Mouse (Mus musculus): ENCODE results near the gene Sec24a. TPM values are rescaled to one million over a fixed set of nuclear protein-coding genes. Genes with fewer than 3 reads are reported as not detected.
A peak's percentile ranks its signal among the peaks of the same experiment; 100 is the strongest.
"Not testable (repeated sequence)": the region's sequence is repeated elsewhere in the genome, so short reads cannot be mapped to it uniquely, and the experiment has no call there.

The Sec24a gene
- total RNA-seq (2021): 10 to 100 TPM; 22.4 to 22.8 TPM

DNA sequence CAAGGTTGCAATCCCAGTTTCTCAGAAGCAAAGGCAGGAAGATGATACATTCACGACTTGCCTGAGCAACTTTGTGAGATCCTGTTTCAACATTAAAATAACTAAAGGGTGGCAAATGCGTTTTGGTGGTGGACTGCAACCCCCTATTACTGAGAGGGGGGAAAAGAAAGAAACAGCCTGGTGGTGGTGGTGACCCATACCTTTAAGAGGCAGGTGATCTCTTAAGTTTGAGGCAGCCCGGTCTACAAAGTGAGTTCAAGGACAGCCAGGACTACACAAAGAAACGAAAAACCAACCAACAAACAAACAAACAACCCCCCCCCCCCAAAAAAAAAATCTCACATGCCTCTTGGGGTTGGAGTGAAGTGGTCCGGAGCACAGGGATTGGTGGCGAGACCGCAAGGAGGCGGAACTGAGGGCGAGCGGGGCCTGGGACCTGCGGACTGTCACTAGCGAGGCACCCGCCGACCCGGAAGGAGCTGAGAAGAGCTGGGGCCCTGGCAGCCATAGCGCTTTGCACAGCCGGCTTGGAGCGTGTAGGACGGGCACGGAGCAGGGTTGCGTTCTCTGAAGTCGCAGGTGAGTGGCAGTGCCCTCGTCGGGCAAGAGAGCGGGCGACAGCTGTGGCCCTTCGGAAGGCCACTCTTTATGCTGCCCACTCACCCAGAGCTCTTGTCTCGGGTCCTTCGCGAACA lies at the start of gene Sec24a, which contains the start of gene Sar1b:
Gene Sec24a (minus strand): TSS at position 422 of the 695 bp plus-strand sequence.
Gene Sar1b (plus strand): TSS at position 475 of the 695 bp plus-strand sequence.
- peak; percentile 88 to 90 for DNase-seq
- intact Hi-C loops (cut with DNase I): no loop called here

DNA sequence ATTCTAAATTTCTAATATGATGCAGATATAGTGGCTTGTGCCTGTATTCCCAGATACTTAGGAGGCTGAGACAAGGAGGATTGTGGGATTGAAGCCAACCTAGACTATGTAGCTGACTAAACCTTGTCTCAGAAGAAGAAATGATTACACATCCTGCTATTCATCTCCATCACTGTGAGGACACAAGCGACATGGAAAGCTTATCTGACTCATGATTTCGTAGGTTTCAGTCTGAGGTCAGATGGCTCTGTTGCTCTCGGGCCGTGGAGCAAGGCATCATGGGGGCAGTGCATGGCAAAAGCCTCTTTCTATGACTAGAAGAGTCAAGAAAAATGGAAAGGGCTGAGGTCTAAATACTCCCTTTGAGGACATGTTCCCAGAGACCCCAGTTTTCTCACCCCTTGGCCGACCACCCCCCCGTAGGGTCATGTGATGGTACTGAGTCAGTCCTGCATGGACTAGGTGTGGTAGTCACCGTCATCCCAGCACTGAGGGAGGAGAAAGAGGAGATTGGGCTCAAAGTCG lies 48.6 kb upstream of the Sec24a start:
- no peak for DNase-seq
- intact Hi-C loops (cut with DNase I): no loop called here

GRCm38 (mm10) chr11:51811230-51811629 lies 47.8 kb upstream of the Sec24a start:
- intact Hi-C loops (cut with DNase I): no loop called here

DNA sequence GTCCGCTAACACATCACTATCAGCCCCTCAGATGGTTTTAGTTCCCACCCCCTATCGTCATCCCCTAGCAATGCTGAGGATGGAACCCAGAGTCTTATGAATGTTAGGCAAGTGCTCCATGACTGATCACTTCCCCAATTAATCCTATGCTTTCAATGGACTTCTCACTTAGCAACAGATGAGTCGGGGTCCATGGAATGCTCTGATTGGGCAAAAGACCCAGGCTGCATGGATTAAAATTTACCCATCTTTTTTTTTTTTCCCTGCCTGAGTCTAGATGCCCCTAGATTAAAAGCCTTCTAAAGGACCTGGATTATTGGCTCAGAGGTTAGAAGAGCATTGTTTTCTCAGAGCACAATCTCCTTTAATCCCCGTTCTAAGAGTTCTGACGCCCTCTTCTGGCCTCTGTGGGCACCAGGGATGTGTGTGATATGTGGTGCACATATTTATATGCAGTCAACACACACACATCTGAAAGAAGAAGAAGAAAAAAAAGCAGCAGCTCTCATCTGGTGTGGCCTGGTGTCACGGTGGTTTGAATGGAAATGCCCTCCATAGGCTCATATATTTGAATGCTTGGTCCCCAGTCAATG lies 46.3 kb upstream of the Sec24a start:
- peak; percentile 33 to 44 for DNase-seq
- intact Hi-C loops (cut with DNase I): no loop called here

More at GRCm38 (mm10) chr11:51811230-51811629, 47.8 kb upstream of the Sec24a start:
- DNase-seq: no peak

GRCm38 (mm10) chr11:51807108-51807879 lies 43.9 kb upstream of the Sec24a start:
- intact Hi-C loops (cut with DNase I): no loop called here
- no peak for DNase-seq

DNA sequence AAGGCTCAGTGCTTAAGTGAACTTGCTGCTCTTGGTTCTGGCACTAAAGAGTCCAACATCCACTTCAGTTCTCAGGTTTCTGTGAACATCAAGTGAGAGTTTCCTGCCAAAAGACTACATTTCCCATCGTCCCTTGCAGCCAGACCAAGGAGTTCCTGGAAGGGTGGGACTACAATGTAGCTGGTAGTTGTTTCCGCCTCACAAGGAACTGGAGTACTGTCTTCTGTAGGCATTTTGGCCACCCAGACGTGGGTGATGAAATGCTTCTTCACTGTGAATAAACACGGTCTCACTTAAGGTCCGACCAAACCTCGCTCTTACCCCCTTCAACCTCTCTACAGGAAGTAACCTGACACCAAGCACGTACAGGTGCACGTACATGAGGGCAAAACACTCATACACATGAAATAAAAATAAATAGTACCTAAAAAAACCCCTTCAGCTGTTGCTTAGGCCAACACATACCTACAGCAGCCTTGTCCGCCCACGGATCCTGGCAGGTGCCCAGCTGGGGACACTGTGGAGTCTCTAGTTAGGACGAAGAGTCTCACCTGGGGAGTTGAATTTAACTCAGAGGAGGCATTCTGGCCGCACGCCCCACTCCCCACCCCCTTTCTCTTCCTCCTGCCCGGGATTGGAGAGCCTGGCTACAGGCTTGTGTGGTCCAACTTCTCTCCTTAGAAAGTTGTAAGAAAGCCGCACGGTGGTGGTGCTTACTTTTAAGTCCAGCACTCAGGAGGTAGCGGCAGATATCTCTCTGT lies 42.0 kb upstream of the Sec24a start:
- peak; percentile 80 to 85 for DNase-seq
- intact Hi-C loops (cut with DNase I): no loop called here

DNA sequence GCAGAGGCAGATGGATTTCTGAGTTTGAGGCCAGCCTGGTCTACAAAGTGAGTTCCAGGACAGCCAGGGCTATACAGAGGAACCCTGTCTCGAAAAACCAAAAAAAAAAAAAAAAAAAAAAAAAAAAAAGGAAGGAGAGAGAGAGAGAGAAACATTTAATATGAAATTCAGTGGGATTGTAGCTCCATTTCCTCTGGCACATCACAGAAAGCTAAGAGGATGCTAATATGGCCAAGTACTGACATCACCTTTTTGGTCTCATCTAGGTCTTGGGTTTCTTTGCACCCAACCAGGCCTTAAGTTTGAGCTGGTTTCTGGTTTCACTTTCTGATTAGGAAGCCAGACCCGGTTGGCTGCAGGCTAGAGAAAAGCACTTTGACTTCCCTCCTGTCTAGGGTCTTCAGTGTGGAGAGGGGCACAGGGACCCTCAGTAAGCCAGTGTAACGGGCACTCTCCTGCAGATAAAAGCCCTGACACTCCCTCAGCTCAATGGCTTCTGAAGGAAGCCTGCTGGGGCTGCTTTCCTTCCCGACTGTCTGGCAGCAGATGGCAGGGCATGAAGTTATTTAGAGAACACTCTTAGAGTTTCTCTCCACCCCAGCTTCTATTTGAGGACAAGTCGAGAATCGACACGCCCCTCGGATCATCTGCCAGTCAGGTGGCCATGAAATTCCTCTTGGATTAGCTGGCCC lies 37.3 kb upstream of the Sec24a start:
- intact Hi-C loops (cut with DNase I): no loop called here
- peak; percentile 55 to 64 for DNase-seq

DNA sequence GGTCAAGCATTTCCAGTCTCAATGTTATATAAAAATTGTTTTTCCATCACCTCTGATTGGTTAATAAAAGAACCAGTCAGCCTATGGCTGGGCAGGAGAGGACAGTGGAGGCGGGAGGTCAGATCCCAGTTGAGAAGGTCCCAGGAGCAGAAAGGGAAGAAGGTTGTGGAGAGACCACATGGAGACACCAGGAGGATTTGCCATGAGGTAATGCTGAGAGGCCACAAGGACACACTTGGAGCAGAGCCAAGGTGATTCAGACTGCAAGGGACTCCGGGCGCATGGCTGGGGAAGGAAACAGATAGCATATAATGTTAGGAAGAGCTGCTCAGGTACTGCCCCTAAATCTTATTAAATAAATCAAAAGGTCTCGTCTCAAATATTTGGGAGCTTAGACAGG lies 32.8 kb upstream of the Sec24a start:
- peak; percentile 37 to 41 for DNase-seq
- intact Hi-C loops (cut with DNase I): no loop called here

DNA sequence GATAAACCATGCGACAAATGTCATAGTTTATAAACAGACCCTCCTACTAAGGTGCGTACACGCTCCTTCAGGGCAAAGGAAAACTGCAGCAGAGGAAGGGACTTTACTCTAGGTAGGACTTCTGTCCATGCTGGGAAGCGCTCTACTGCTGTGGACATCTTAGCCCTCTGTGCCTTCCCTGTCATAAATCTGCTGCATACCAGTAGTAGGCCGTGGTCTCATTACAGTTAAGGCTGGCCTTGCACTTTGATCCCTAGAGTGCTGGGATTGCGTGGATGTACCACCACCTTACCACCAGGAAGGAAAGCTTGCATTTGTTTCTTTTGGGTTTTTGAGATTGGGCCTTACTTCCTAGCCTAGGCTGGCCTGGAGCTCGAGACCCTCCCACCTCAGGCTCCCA lies 27.2 kb upstream of the Sec24a start:
- intact Hi-C loops (cut with DNase I): no loop called here
- no peak for DNase-seq

GRCm38 (mm10) chr11:51789735-51790134 lies 26.3 kb upstream of the Sec24a start:
- not testable (repeated sequence) for DNase-seq
- intact Hi-C loops (cut with DNase I): loop anchor here (5.0 kb wide), 1 partner anchor 52 kb away; no protein-coding TSS in a partner anchor

DNA sequence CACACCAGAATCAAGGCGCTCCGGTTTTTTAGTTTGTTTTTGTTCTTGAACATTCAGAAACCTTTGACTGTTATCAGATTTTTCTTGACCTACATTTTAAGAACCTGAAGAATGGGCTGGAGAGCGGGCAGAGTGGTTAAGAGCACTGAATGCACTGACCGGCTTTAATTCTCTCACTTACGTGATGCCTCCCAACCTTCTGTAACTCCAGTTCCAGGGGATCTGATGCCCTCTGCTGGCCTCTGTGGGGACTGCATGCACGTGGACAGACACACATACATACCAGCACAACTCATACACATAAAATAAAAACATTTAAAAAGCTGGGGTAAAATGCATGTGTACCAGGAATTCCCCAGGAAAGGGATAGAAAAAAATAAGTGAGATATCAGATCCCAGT lies 22.5 kb upstream of the Sec24a start:
- intact Hi-C loops (cut with DNase I): loop anchor here (5.0 kb wide), 1 partner anchor 49 kb away; no protein-coding TSS in a partner anchor
- DNase-seq: peak; percentile 29 to 61

GRCm38 (mm10) chr11:51782721-51783120 lies 19.3 kb upstream of the Sec24a start:
- intact Hi-C loops (cut with DNase I): no loop called here
- DNase-seq: no peak

GRCm38 (mm10) chr11:51780773-51781267 lies 17.4 kb upstream of the Sec24a start:
- intact Hi-C loops (cut with DNase I): no loop called here

GRCm38 (mm10) chr11:51777478-51777877 lies 14.0 kb upstream of the Sec24a start:
- intact Hi-C loops (cut with DNase I): no loop called here
- DNase-seq: no peak

More at GRCm38 (mm10) chr11:51780773-51781267, 17.4 kb upstream of the Sec24a start:
- DNase-seq: no peak

GRCm38 (mm10) chr11:51775507-51775906 lies 12.1 kb upstream of the Sec24a start:
- DNase-seq: no peak

DNA sequence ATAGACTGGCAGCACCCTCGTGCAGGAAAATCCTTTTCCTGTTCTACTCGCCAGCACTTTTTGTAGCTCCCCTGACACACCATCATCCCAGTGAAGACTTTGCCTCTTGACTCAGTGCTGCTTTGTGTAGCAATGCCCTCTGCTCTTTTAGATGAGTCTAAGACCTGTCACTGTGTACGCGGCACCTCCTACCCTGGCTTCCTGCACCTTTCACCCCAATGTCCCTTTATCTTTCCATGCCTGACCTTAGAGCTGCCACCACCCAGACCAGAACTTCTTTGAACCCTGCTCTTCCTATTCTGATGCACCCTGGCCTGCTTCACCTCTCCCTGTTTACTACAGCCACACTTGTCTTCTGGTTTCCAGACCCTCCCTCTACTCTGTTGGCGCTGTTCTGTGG lies 4.9 kb upstream of the Sec24a start:
- intact Hi-C loops (cut with DNase I): no loop called here
- no peak for DNase-seq

More at GRCm38 (mm10) chr11:51775507-51775906, 12.1 kb upstream of the Sec24a start:
- intact Hi-C loops (cut with DNase I): no loop called here

DNA sequence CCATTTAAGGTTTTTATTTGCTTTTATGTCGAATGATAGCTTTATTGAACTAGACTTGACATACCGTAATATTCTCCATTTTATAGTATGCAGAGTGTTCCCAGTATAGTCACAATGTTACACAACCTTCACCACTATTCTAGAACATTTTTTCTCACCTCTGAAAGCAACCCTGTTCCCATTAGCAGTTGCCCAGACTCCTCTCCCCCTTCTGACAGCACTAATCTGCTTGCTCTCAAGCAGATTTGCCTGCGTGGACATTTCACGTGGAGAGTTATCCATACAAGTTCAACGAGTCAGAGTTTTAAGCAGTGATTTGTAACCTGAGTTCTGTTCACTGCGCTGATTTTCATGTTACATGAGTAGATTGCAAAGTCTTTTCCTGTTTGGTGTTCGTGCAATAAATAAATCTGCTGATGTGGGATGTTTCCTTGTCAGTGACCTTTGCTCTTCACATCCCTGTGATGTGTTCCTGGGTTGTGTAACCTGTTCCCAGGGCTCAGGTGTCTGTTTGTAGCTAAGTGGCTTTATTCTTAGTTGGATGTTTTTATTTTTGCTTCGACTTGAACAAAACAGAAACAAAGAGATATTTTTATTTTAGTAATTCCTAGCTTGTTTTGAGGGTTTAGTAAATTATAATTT lies 4.3 kb upstream of the Sec24a start:
- intact Hi-C loops (cut with DNase I): no loop called here
- no peak for DNase-seq

- no peak for DNase-seq
- intact Hi-C loops (cut with DNase I): loop anchor here (1.0 kb wide), 1 partner anchor 9 kb away; no protein-coding TSS in a partner anchor
Observed at GRCm38 (mm10) chr11:51764816-51765215, 1.4 kb upstream of the Sec24a start.

DNA sequence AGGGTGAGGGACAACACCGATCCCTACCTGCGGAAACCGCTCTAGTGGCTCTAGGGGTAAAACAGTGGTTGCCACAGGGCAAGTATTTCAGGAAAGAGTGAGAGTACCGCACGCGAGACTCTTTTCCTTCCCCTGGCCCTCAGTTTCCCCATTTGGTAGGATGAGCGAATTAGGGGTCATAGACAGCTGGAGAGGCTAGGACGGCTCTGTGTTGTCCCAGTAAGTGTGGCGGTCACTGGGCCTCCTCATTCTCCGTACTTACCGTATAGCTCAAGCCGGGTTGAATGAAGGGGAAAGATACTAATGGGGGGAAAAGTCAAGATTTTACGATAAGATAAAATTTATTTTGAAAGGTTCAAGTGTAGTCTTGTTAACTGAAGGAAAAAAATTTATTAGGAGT lies 521 bp upstream of the Sec24a start:
- DNase-seq: no peak
- intact Hi-C loops (cut with DNase I): loop anchor here (1.0 kb wide), 1 partner anchor 8 kb away; no protein-coding TSS in a partner anchor
